Mouse (Mus musculus): ENCODE results near the gene Ncmap. TPM values are rescaled to one million over a fixed set of nuclear protein-coding genes. Genes with fewer than 3 reads are reported as not detected.

Ncmap gene
- polyA plus RNA-seq, 1 experiment from 2014 or later, result 0.75 TPM

DNA sequence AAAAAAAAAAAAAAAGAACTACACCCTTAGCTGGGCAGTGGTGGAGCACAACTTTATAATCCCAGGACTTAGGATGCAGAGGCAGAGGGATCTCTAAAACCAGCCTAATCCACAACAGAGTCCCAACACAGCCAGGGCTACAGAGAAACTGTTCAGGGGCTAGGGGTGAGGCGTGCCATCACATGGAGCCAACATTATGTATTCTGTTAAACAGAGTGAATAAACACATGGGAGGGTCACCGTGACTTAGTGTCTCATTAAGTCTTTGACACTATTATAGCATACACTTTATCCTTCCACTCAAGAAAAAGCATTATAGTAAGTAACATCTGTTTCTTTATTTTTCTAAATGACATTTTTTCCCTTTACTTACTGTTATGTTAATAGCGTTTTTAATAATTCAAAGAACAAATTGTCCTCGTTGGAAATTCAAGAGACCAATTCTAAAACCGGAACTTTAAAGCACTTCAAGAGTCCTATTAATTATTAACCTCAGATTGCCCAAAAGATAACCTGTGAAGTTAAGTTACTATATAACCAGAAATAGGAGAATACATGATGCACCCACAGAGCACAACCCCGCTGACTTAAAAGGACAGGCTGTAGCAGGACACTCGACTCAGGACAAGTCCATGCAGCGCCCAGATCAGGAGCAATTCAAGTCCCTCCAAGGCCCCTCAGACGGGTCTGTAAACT lies 62.6 kb downstream of the Ncmap start:
- H3K27ac ChIP-seq, result no peak overlapping the region
- 79% methylated on average over 9 of the region's 9 CpGs for WGBS
- H3K27me3 ChIP-seq, result no peaks in the 10 kb centered on the region
- H3K9me3 ChIP-seq, result no peaks in the 10 kb centered on the region
- no peak overlapping the region for H3K4me2 ChIP-seq
- no peak overlapping the region for H3K9ac ChIP-seq
- H3K4me1 ChIP-seq (replicated peaks), result no peaks in the 10 kb centered on the region
- H3K36me3 ChIP-seq, result peaks cover 95% of the 10 kb centered on the region
- no peak overlapping the region for H3K4me3 ChIP-seq
- ATAC-seq (ENCODE audit: low FRiP score), result no peak

DNA sequence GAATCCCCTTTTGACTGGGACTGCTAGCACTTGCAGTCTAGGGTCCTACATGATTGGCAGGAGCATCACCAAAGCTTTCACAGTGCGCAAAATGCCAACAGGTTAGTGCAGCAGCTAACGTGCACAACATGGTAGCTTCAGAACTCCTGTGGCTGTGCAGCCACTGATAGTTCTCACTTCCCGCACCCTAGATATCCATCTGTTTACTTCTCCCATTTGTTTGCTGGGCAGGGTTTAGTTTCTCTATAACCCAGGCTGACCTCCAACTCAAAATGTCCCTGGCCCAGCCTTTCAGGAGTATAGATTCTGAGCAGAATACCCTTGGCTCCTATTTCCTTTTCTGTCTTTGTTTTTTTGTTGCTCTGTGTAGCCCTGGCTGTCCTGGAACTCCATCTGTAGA lies 71.6 kb downstream of the Ncmap start:
- H3K4me1 ChIP-seq (replicated peaks), result no peaks in the 10 kb centered on the region
- WGBS, result 92% methylated on average over 3 of the region's 3 CpGs
- H3K27me3 ChIP-seq, result no peaks in the 10 kb centered on the region
- no peak overlapping the region for H3K4me2 ChIP-seq
- no peak overlapping the region for H3K27ac ChIP-seq
- H3K4me3 ChIP-seq, result no peak overlapping the region
- no peak for ATAC-seq (ENCODE audit: low FRiP score)
- H3K9me3 ChIP-seq, result no peaks in the 10 kb centered on the region
- H3K36me3 ChIP-seq, result peaks cover 95% of the 10 kb centered on the region
- H3K9ac ChIP-seq, result no peak overlapping the region

DNA sequence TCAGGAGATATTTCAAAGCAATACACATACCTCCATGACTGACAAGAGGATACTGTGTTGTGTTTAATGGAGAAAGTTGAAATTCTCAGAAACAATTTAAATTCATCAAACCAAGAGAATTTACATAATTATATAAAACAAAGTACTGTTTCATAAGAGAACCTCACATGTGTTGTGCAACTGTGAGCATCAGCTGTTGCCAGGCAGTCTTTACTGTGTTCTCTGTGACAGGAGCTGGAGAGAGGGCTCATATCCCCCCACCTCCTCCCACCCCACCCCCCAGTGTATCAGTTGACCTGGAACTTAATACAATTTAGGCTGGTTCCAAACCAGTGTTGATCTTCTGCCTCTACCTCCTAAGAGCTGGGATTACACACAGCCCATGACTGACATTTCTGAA lies 72.0 kb downstream of the Ncmap start:
- Histone ChIP-seq H3K27me3 (no peaks in the 10 kb centered on the region), H3K4me3 (no peak overlapping the region), H3K9ac (no peak overlapping the region), H3K9me3 (no peaks in the 10 kb centered on the region), H3K4me1 (replicated peaks) (no peaks in the 10 kb centered on the region), H3K4me2 (no peak overlapping the region), H3K27ac (no peak overlapping the region), H3K36me3 (peaks cover 95% of the 10 kb centered on the region)
- ATAC-seq (ENCODE audit: low FRiP score), result no peak

DNA sequence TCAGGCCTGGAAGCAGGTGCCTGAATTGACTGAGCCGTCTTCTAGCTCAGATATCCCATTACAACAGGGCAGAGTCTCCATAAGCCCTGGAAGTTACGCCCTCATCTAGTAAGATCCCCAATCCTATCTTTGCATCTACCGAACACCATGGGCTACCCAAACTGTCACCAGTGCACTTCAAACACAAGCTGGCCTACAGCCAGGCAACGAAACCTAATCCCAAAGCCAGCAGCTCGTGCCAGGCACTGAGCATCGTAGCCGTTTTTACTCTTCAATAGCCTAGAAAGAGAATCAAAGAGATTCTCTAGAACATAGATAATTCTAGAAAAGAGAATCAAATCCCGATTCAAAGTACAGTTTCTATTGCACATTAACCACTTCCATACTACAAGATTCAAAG lies 75.0 kb downstream of the Ncmap start:
- Histone ChIP-seq H3K4me3 (no peak overlapping the region), H3K27me3 (no peaks in the 10 kb centered on the region), H3K36me3 (peaks cover 95% of the 10 kb centered on the region), H3K4me1 (replicated peaks) (no peaks in the 10 kb centered on the region), H3K27ac (no peak overlapping the region), H3K4me2 (no peak overlapping the region), H3K9me3 (no peaks in the 10 kb centered on the region), H3K9ac (no peak overlapping the region)
- WGBS, result 88% methylated on average over 8 of the region's 8 CpGs
- no peak for ATAC-seq (ENCODE audit: low FRiP score)

MicroRNAs within 50 kb of the gene (microRNA counts, 519-probe panel; counts per million panel counts)
- 51.3 counts per million for microRNA mmu-miR-700

Small RNA genes lying within 50 kb of the gene (microRNA-seq; reads per million reads assigned to microRNA genes)
- 159 reads per million, percentile 56 among the genes with 10 or more reads in this experiment for gene Mir700

Other genes with a start within 250 kb of the Ncmap start
- 83.5 and 84.7 TPM in 2 replicates for gene Clic4, start 125.4 kb downstream of the Ncmap start, polyA plus RNA-seq (2015; fragmentation: Nextera tagmentation; extraction: Ambion mirVana)
- 215 and 220 TPM in 2 replicates for gene Srrm1, start 44.9 kb downstream of the Ncmap start, polyA plus RNA-seq (2015; fragmentation: Nextera tagmentation; extraction: Ambion mirVana)
- 31.2 and 31.8 TPM in 2 replicates for gene Rcan3, start 35.6 kb upstream of the Ncmap start, polyA plus RNA-seq (2015; fragmentation: Nextera tagmentation; extraction: Ambion mirVana)
- gene Stpg1, start 96.6 kb upstream of the Ncmap start, polyA plus RNA-seq (2015; fragmentation: Nextera tagmentation; extraction: Ambion mirVana), result 0.23 and 0.44 TPM in 2 replicates
- gene Nipal3, start 96.8 kb upstream of the Ncmap start, polyA plus RNA-seq (2015; fragmentation: Nextera tagmentation; extraction: Ambion mirVana), result 6.5 and 7.8 TPM in 2 replicates
- gene Grhl3, start 175.4 kb upstream of the Ncmap start, polyA plus RNA-seq (2015; fragmentation: Nextera tagmentation; extraction: Ambion mirVana), result 0.90 and 0.93 TPM in 2 replicates